Comparison of ENCODE assay signal across 22 mouse cellular contexts in genomic region chr2:92830134-92830533, GRCm38 (mm10).
A peak's percentile ranks its signal among the peaks of the same experiment; 100 is the strongest.
DNase-seq lines count a peak whose midpoint lies in the region; ATAC-seq and TF ChIP-seq lines count a peak whose summit lies in the region.
"Had no signal": no experiment of that assay in that cellular context is flagged by ENCODE, and none has a peak within 500 bp of the region (broad histone marks: within the 10 kb centered on the region; RNA-seq: fewer than 3 reads in every experiment).

No protein-coding gene starts in this region.

- peak; percentile 16; the same call in 1 of the 2 replicates for TF ChIP-seq CTCF in forebrain, postnatal 0 days (IDR thresholded peaks at IDR 0.05; ENCODE audit: low read depth)
- TF ChIP-seq CTCF in midbrain, postnatal 0 days (IDR thresholded peaks at IDR 0.05) = peak; percentile 56

- intact Hi-C loops in left cerebral cortex, postnatal 4 days (cut with DNase I) = no loop called here
- intact Hi-C loops in left cerebral cortex, postnatal 25 days (cut with DNase I) = no loop called here

- 85% methylated on average over 2 of the region's 2 CpGs for WGBS in forebrain, postnatal 0 days
- 78% methylated on average over 2 of the region's 2 CpGs for WGBS in forebrain, embryonic 15.5 days
- 37% methylated on average over 2 of the region's 2 CpGs for WGBS in midbrain, postnatal 0 days

- DNase-seq in forebrain, postnatal 0 days = no peak
- DNase-seq in left cerebral cortex, postnatal 4 days = peak; percentile 15
- no peak for DNase-seq in left cerebral cortex, postnatal 25 days (ENCODE audit: low spot score in 2 of 2)
- DNase-seq in ZHBTc4 (ENCODE audit: low read depth, low spot score) = peak; percentile 19
- DNase-seq in midbrain, postnatal 0 days (ENCODE audit: low spot score) = peak; percentile 51
- no peak for DNase-seq in left cerebral cortex, adult 8-10 months (ENCODE audit: low spot score in 2 of 2)
- DNase-seq: adrenal gland, postnatal 10 days; embryo, embryonic 11 days; heart, postnatal 4 days; kidney, adult 2 months; kidney, postnatal 14 days; lung, adult 18-20 months; lung, postnatal 10 days had no signal

- no peaks in the 10 kb centered on the region for H3K4me1 ChIP-seq in forebrain, postnatal 0 days (ENCODE audit: insufficient read depth)
- no peaks in the 10 kb centered on the region for H3K4me1 ChIP-seq in forebrain, embryonic 15.5 days
- H3K4me1 ChIP-seq in midbrain, postnatal 0 days (ENCODE audit: insufficient read depth, low read length) = peaks cover 7% of the 10 kb centered on the region; the same call in 1 of the 2 replicates
- H3K4me1 ChIP-seq: liver, embryonic 12.5 days had no signal

- no peaks in the 10 kb centered on the region for H3K36me3 ChIP-seq in forebrain, postnatal 0 days (ENCODE audit: insufficient read depth)
- H3K36me3 ChIP-seq in forebrain, embryonic 15.5 days = no peaks in the 10 kb centered on the region
- no peaks in the 10 kb centered on the region for H3K36me3 ChIP-seq in midbrain, postnatal 0 days (ENCODE audit: insufficient read depth, low read length)
- H3K36me3 ChIP-seq: embryonic facial prominence, embryonic 13.5 days; limb, embryonic 13.5 days; liver, embryonic 12.5 days; neural tube, embryonic 15.5 days had no signal

- no peaks in the 10 kb centered on the region for H3K9me3 ChIP-seq in forebrain, postnatal 0 days (ENCODE audit: low read length)
- H3K9me3 ChIP-seq in forebrain, embryonic 15.5 days = no peaks in the 10 kb centered on the region
- no peaks in the 10 kb centered on the region for H3K9me3 ChIP-seq in midbrain, postnatal 0 days (ENCODE audit: low read length)
- H3K9me3 ChIP-seq: embryonic facial prominence, embryonic 13.5 days; forebrain, embryonic 13.5 days; limb, embryonic 13.5 days; liver, embryonic 12.5 days; neural tube, embryonic 15.5 days had no signal

- ATAC-seq in forebrain, postnatal 0 days = no peak
- no peak for ATAC-seq in forebrain, embryonic 15.5 days (replicated peaks)
- ATAC-seq in midbrain, postnatal 0 days (ENCODE audit: low FRiP score) = peak; percentile 66; the same call in 1 of the 2 replicates
- ATAC-seq: forebrain, embryonic 13.5 days; inflammation-experienced regulatory T-cells, adult 6 months; liver, embryonic 12.5 days had no signal

- H3K4me3 ChIP-seq in forebrain, postnatal 0 days (ENCODE audit: low read depth, low read length) = no peak overlapping the region
- no peak overlapping the region for H3K4me3 ChIP-seq in forebrain, embryonic 15.5 days
- H3K4me3 ChIP-seq in midbrain, postnatal 0 days (ENCODE audit: low read depth, low read length) = no peak overlapping the region
- H3K4me3 ChIP-seq: embryonic facial prominence, embryonic 13.5 days; erythroblast, embryonic 14.5 days; forebrain, embryonic 13.5 days; layer of hippocampus, adult 2 months; limb, embryonic 13.5 days; liver, embryonic 12.5 days; neural tube, embryonic 15.5 days had no signal

- H3K27ac ChIP-seq in forebrain, postnatal 0 days (ENCODE audit: low read depth, low read length) = no peak overlapping the region
- no peak overlapping the region for H3K27ac ChIP-seq in forebrain, embryonic 15.5 days (replicated peaks)
- H3K27ac ChIP-seq in midbrain, postnatal 0 days (ENCODE audit: low read depth, low read length) = no peak overlapping the region
- H3K27ac ChIP-seq: embryonic facial prominence, embryonic 13.5 days; forebrain, embryonic 13.5 days; layer of hippocampus, adult 2 months; limb, embryonic 13.5 days; liver, embryonic 12.5 days; neural tube, embryonic 15.5 days had no signal

- H3K27me3 ChIP-seq in forebrain, postnatal 0 days (ENCODE audit: insufficient read depth, low read length) = no peaks in the 10 kb centered on the region
- no peaks in the 10 kb centered on the region for H3K27me3 ChIP-seq in forebrain, embryonic 15.5 days
- H3K27me3 ChIP-seq in midbrain, postnatal 0 days (ENCODE audit: insufficient read depth, low read length) = no peaks in the 10 kb centered on the region
- H3K27me3 ChIP-seq: embryonic facial prominence, embryonic 13.5 days; forebrain, embryonic 13.5 days; limb, embryonic 13.5 days; neural tube, embryonic 15.5 days had no signal

- no peak overlapping the region for H3K4me2 ChIP-seq in forebrain, postnatal 0 days (ENCODE audit: low read depth)
- H3K4me2 ChIP-seq in forebrain, embryonic 15.5 days (replicated peaks) = no peak overlapping the region
- H3K4me2 ChIP-seq in midbrain, postnatal 0 days (ENCODE audit: low read depth, low read length, poor library complexity, severe bottlenecking) = no peak overlapping the region
- H3K4me2 ChIP-seq: embryonic facial prominence, embryonic 13.5 days; forebrain, embryonic 13.5 days; limb, embryonic 13.5 days; liver, embryonic 12.5 days; neural tube, embryonic 15.5 days had no signal

- H3K9ac ChIP-seq in forebrain, postnatal 0 days = no peak overlapping the region
- no peak overlapping the region for H3K9ac ChIP-seq in forebrain, embryonic 15.5 days (replicated peaks)
- no peak overlapping the region for H3K9ac ChIP-seq in midbrain, postnatal 0 days (replicated peaks; ENCODE audit: low read length, poor library complexity, severe bottlenecking)
- H3K9ac ChIP-seq: embryonic facial prominence, embryonic 13.5 days; forebrain, embryonic 13.5 days; limb, embryonic 13.5 days; liver, embryonic 12.5 days; neural tube, embryonic 15.5 days had no signal

Comparison
In these comparisons a context has a peak if more than half of its experiments do, and no peak if none do; other contexts are left out.
1. DNase-seq: peak in left cerebral cortex, postnatal 4 days (single experiment), ZHBTc4 (single experiment) and midbrain, postnatal 0 days (single experiment); none in forebrain, postnatal 0 days (single experiment), left cerebral cortex, postnatal 25 days (0 of 2) and left cerebral cortex, adult 8-10 months (0 of 2).